Mouse (Mus musculus) lung, embryonic 16.5 days (tissue): ENCODE results near the gene Rasgrp1. TPM values are rescaled to one million over a fixed set of nuclear protein-coding genes. Genes with fewer than 3 reads are reported as not detected.

Experiments used
- ATAC-seq: fragments of 200-750 bp; cut with Nextera tagmentation; 2 replicates; pipeline ENCODE4 v1.8.0; 2017; ENCODE audit warnings: low read depth, mild to moderate bottlenecking, moderate library complexity
- H3K27ac ChIP-seq: fragments of 300-500 bp; sonication (generic); 2 replicates; pipeline ENCODE4 v1.5.1; 2014; ENCODE audit warnings: mild to moderate bottlenecking, control low read depth, low read length
- H3K27me3 ChIP-seq: fragments of 300-500 bp; sonication (generic); 2 replicates; pipeline ENCODE4 v1.6.1; 2014; ENCODE audit warnings: low read depth, low read length, mixed read lengths; ENCODE audit not compliant: control insufficient read depth, insufficient read depth
- H3K36me3 ChIP-seq: fragments of 300-500 bp; sonication (generic); 2 replicates; pipeline ENCODE4 v1.6.1; 2014; ENCODE audit warnings: low read length; ENCODE audit not compliant: control insufficient read depth, insufficient read depth
- H3K4me1 ChIP-seq: fragments of 300-500 bp; sonication (generic); replicated peaks from 2 replicates; pipeline ENCODE4 v1.6.1; 2014; ENCODE audit warnings: low read length, mixed read lengths; ENCODE audit not compliant: control insufficient read depth, insufficient read depth
- H3K4me2 ChIP-seq: fragments of 300-500 bp; sonication (generic); 2 replicates; pipeline ENCODE4 v1.6.1; 2014; ENCODE audit warnings: low read depth, low read length, control low read depth
- H3K4me3 ChIP-seq: fragments of 300-500 bp; sonication (generic); 2 replicates; pipeline ENCODE4 v1.5.1; 2014; ENCODE audit warnings: mild to moderate bottlenecking, low read length, control low read depth
- H3K9ac ChIP-seq: fragments of 300-500 bp; sonication (generic); 2 replicates; pipeline ENCODE4 v1.6.1; 2014; ENCODE audit warnings: low read length, control low read depth
- H3K9me3 ChIP-seq: fragments of 300-500 bp; sonication (generic); 2 replicates; pipeline ENCODE4 v1.6.1; 2016; ENCODE audit warnings: low read length; ENCODE audit not compliant: control insufficient read depth
- WGBS: fragments of 180-500 bp; shearing (Covaris S2); extraction: QIAGEN DNeasy Blood & Tissue Kit; methylation state at CpG from one replicate; pipeline ENCODE4 v1.1.7; 2014; 5-methylcytosine and 5-hydroxymethylcytosine counted together
- polyA plus RNA-seq: library from polyadenylated mRNA; unstranded; fragments of >200 nt; fragmentation: Nextera tagmentation; extraction: Ambion mirVana; gene quantifications from 2 replicates; pipeline ENCODE4 v1.2.1, GENCODE M21; 2015

The Rasgrp1 gene
- polyA plus RNA-seq, 1 experiment from 2014 or later: 1.0 TPM

DNA sequence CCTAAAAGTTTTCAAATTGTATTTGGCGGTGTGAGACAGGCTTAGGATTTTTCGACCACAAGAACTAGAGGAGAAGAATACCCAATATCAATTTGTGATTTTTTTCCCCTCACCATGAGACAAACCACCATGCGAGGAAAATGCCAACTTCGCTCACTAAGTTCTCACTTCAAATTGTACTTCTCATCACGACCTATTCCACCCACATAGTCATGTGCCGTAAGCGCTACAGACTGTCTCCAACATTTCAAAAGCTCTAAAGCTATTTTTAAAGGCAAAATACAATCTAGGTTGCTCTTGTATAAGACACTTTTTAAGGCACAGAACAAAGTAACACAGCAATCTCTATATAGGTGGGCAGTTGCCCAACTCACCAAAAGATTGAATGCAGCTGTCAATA is 4.9 kb downstream of the Rasgrp1 start:
- no peak for ATAC-seq
- no peaks in the 10 kb centered on the region; the same call in 1 of the 2 replicates for H3K4me1 ChIP-seq
- H3K4me2 ChIP-seq: no peak overlapping the region
- H3K36me3 ChIP-seq: no peaks in the 10 kb centered on the region
- no peaks in the 10 kb centered on the region for H3K9me3 ChIP-seq
- no peak overlapping the region for H3K9ac ChIP-seq
- H3K4me3 ChIP-seq: no peak overlapping the region
- 89% methylated on average over 7 of the region's 7 CpGs for WGBS
- peaks cover 9% of the 10 kb centered on the region for H3K27me3 ChIP-seq
- no peak overlapping the region for H3K27ac ChIP-seq

DNA sequence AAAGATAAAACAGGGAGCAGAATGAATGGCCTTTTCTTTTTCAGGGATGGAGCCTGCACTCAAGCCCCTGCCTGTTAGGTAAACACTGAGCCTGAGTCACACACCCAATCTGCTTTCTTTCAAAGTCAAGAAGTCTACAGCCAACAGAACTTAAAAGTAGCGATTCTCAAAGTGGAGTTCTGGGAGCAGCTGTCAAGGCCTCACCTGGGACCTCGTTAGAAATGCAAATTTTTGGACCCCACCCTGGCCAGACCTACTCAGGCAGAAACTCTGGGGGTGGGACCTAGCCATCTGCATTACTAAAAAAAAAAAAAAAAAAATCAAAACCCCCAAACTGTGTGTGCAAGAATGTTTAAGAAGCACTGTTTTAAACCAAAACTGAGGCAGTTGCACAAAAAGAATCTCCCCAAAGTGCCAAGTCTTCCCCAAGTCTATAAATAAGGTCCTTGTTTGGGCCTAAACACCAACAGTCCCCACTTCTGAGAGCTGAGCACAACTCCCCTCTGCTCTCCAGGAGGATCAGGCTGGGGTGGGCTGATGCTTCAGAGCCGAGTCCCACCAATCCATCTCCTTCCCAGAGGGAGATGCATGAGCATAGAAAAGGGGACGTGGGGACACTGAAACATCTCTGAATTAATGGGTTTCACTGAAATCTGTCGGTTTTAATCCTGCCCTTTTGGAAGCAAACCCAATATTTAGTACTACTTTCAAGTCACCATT is 5.7 kb downstream of the Rasgrp1 start:
- Histone ChIP-seq H3K4me3 (no peak overlapping the region), H3K9ac (no peak overlapping the region), H3K36me3 (no peaks in the 10 kb centered on the region), H3K4me2 (no peak overlapping the region), H3K9me3 (no peaks in the 10 kb centered on the region), H3K27me3 (peaks cover 1% of the 10 kb centered on the region), H3K27ac (peak overlapping the region; percentile 33; the same call in 1 of the 2 replicates), H3K4me1 (no peaks in the 10 kb centered on the region; the same call in 1 of the 2 replicates)
- ATAC-seq: 0 out of 2 replicates have a peak, but pooled peaks have one; percentile 45
- 18% methylated on average over 5 of the region's 5 CpGs for WGBS

DNA sequence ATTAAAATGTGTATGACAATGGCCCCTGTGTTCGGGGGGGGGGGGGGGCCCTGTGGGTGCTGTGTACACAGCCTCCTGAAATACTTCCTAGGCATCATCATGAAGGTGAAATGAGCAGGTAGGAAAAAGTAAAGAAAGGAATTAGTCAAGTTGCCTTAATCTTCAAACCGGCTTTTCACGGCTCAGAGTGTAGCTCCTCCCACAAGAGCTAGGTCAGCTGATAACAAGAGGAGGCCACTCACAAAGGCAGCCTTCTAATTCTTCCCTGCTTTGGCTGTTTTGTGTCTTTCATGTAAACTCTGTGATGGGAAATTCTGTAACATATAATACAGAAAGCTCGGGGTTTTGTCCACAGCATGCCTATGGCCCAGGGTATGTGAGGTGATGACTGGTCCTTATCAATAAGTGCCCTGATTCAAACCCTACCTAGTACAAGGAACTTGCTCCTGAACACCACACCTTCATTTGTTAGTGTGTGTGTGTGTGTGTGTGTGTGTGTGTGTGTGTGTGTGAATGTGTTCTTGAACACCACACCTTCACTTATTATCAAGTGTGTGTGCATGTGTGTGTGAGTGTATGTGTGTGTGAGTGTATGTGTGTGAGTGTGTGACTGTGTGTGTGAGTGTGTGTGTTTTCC is 7.1 kb downstream of the Rasgrp1 start:
- ATAC-seq: peak; percentile 63; the same call in 1 of the 2 replicates
- H3K4me1 ChIP-seq: no peaks in the 10 kb centered on the region; the same call in 1 of the 2 replicates
- no peak overlapping the region for H3K4me3 ChIP-seq
- peak overlapping the region; percentile 34; the same call in 1 of the 2 replicates for H3K27ac ChIP-seq
- no peaks in the 10 kb centered on the region; the same call in 1 of the 2 replicates for H3K27me3 ChIP-seq
- no peaks in the 10 kb centered on the region for H3K9me3 ChIP-seq
- WGBS: 20% methylated on average over 4 of the region's 4 CpGs
- H3K9ac ChIP-seq: no peak overlapping the region
- H3K36me3 ChIP-seq: no peaks in the 10 kb centered on the region
- H3K4me2 ChIP-seq: no peak overlapping the region

DNA sequence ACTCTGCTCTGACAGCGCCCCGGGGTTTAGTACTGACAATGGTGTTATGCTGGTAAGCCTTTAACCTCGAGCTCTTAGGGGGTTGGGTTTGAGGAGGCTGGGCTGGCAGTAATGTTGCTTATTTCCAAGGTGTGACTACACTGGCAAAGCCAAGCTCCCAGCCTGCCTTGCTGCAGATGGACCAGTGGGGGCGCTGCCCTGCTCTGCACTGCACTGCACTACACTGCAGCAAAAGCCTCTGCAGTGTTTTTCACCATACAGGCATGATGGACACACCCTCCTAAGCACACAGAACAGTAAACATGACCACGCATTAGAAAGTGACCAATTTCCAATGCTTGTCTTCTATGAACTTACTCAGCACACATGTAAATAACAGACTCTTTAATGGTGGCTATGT is 11.2 kb downstream of the Rasgrp1 start:
- Histone ChIP-seq H3K4me3 (no peak overlapping the region), H3K27ac (no peak overlapping the region), H3K36me3 (no peaks in the 10 kb centered on the region), H3K4me1 (no peaks in the 10 kb centered on the region), H3K9me3 (no peaks in the 10 kb centered on the region), H3K9ac (no peak overlapping the region), H3K4me2 (no peak overlapping the region), H3K27me3 (no peaks in the 10 kb centered on the region)
- no peak for ATAC-seq
- WGBS: 45% methylated on average over 5 of the region's 5 CpGs

DNA sequence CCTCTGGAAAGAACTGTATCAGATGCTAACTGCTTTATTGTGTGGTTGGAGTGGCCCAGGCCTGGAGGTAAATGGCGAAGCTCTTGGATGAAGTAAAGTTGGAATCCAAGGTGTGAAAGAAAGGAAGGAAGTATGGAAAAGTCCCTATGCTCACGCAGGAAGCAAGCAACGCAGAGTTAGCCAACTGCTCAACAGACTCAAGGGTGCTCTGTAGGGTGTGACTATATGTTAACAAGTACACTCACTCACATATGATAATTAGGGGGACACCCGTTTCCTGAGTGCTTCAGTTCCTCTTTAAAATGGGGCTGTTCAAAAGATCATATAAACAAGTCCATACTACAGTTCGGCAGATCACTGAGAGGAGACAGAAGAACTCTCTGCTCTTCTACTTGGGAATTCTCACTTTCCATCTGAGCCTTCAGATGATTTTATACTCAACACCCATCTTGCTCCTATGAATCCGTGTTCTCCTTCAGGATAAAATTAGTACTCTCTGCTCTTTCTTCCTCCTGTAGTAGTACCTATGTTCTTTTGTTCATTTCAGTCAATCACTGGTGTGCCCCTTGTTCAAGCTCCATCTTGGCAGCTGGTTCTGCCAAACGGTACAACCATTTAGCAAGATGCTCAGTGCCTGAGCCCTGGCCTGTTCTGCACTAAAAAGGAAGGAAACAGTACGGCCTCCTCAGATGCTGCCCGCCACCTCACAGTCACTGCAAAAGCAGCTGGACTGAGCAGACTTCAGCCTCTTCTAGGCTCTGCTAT is 14.1 kb downstream of the Rasgrp1 start:
- H3K9ac ChIP-seq: no peak overlapping the region
- no peaks in the 10 kb centered on the region for H3K4me1 ChIP-seq
- no peak for ATAC-seq
- no peaks in the 10 kb centered on the region for H3K9me3 ChIP-seq
- H3K27ac ChIP-seq: no peak overlapping the region
- WGBS: 62% methylated on average over 9 of the region's 9 CpGs
- H3K4me2 ChIP-seq: no peak overlapping the region
- no peak overlapping the region for H3K4me3 ChIP-seq
- no peaks in the 10 kb centered on the region for H3K27me3 ChIP-seq
- H3K36me3 ChIP-seq: no peaks in the 10 kb centered on the region

DNA sequence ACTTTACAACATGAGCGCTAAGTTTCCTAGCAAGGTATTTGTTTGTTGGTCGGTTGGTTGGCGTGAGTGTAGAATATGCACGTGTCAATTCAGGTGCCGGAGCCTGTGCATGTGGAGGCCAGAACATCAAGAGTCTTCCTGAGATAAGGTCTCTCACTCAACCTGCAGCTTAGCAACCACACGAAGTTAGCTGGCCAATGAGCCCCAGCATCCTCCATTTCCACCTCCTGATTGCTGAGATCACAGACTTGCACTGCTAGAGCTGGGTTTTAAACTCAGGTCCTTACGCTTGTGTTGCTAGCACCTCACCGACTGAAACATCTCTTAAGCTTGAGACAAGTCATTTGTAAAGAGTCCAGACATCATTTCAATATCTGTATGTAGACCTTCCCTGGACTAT is 20.4 kb downstream of the Rasgrp1 start:
- ATAC-seq: no peak
- Histone ChIP-seq H3K4me1 (no peaks in the 10 kb centered on the region), H3K9me3 (no peaks in the 10 kb centered on the region), H3K4me3 (no peak overlapping the region), H3K27ac (no peak overlapping the region), H3K27me3 (no peaks in the 10 kb centered on the region), H3K4me2 (no peak overlapping the region), H3K36me3 (no peaks in the 10 kb centered on the region), H3K9ac (no peak overlapping the region)
- 78% methylated on average over 8 of the region's 8 CpGs for WGBS

DNA sequence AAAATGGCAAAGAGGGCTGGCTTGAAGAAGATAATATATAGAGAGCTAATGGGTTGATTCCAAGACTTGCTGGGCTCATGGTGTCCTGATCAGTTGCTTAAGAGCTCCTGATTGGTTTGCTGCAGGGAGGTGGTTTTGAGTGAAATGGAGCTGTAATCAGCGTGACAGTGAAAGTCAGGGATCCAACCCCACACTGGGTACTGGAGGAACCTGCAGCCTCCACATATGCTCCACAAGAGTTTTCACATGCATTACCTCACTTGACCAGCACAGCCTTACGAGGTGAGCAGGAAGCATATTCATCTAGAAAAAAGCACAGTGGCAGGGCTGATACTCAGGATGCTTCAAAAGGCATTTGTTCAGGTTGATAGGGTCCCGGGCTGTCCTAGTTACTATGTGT is 21.6 kb downstream of the Rasgrp1 start:
- no peak for ATAC-seq
- Histone ChIP-seq H3K36me3 (no peaks in the 10 kb centered on the region), H3K9ac (no peak overlapping the region), H3K4me3 (no peak overlapping the region), H3K4me2 (no peak overlapping the region), H3K9me3 (no peaks in the 10 kb centered on the region), H3K4me1 (no peaks in the 10 kb centered on the region), H3K27me3 (no peaks in the 10 kb centered on the region), H3K27ac (no peak overlapping the region)
- 61% methylated on average over 3 of the region's 3 CpGs for WGBS

DNA sequence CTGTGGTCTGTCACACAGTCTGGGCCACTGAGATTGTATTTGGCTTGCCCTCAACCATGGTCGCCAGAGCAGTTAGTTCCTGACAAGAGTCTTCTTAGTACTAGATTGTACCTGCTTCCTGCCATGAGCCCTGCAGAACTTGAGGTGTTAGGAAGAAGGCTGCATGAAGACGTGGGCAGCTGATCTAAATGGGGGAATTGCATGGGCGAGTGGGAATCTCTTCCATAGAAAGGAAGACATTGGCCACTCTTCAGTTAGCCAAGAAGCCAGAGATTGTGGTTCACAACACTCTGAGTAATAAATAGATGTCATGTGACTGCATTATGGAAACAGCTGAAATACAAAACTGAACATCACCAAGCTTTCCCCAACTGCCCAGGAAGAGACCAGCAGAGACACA is 23.8 kb downstream of the Rasgrp1 start:
- Histone ChIP-seq H3K4me3 (no peak overlapping the region), H3K4me2 (no peak overlapping the region)

DNA sequence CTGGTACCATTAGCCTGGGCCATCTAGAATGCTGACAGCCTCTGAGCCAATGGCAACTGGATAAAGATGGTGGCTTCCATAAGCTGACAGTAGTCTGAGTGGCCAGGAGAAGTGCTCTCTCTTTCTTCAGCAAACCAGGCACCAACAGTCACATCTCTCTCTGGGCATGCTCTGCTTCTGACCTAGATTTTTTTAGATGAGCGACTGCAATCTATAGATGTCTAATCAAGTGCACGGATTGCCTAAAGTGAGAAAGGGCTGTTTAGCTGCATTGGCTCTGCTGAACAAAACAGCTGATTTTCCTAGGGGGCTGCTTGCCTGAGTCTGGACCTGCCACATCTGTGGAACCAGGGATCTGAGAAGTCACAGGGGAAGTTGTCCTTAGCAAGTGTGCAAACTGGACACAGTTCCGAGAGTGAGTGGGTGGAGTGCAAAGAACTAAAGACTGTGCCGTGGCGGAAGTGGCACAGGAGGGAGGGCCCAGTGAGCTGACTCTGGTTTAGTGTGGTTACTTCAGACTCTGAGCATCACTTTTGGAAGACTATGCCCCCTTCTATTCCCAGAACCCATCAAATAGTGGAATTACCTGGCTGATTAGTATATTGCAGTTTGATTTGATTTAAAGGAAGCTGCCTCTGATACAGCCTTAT is 29.1 kb downstream of the Rasgrp1 start:
- WGBS: 81% methylated on average over 5 of the region's 5 CpGs

More for the DNA sequence above, 23.8 kb downstream of the Rasgrp1 start:
- ATAC-seq: no peak
- Histone ChIP-seq H3K9me3 (no peaks in the 10 kb centered on the region), H3K9ac (no peak overlapping the region), H3K27me3 (no peaks in the 10 kb centered on the region), H3K27ac (no peak overlapping the region), H3K36me3 (no peaks in the 10 kb centered on the region), H3K4me1 (no peaks in the 10 kb centered on the region)
- 80% methylated on average over 3 of the region's 3 CpGs for WGBS

More for the DNA sequence above, 29.1 kb downstream of the Rasgrp1 start:
- no peak overlapping the region for H3K4me2 ChIP-seq
- no peak overlapping the region for H3K27ac ChIP-seq
- H3K9ac ChIP-seq: no peak overlapping the region
- H3K4me1 ChIP-seq: no peaks in the 10 kb centered on the region
- H3K9me3 ChIP-seq: no peaks in the 10 kb centered on the region
- no peak for ATAC-seq
- no peaks in the 10 kb centered on the region for H3K27me3 ChIP-seq
- no peaks in the 10 kb centered on the region for H3K36me3 ChIP-seq
- no peak overlapping the region for H3K4me3 ChIP-seq
